Mouse (Mus musculus): ENCODE measurements around the gene Lcmt2. TPM values are rescaled to one million over a fixed set of nuclear protein-coding genes. Genes with fewer than 3 reads are reported as not detected.

Gene Lcmt2
- total and polyA plus RNA-seq, 3 experiments: 6.2 to 11.5 (median 10.8) TPM

DNA sequence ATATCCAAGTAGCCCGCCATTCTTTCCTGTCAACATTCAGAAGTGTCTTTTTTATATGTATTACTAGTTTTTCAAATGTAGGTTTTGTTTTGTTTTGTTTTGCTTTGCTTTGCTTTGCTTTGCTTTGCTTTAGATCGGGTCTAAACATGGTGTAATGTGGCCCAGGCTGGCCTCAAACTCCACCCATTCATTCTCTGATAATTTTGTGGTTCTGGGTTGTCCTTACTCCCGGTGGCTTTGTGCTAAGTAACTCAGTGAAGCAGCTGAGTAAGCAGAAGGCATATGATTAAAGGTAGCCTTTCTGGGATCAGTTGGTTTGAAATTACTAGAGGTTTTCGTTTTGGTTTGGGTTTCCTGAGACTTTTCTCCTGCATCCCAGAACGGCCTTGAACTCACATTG is 9.2 kb upstream of the Lcmt2 start:
- 84% methylated on average over 5 of the region's 5 CpGs for WGBS
- H3K79me2 ChIP-seq (replicated peaks; ENCODE audit: control insufficient read depth, insufficient read depth, low read length): no peaks in the 10 kb centered on the region
- H3K4me3 ChIP-seq: no peak overlapping the region
- no peak for TF ChIP-seq POLR2A (IDR thresholded peaks at IDR 0.05; ENCODE audit: insufficient read depth, low read depth, low read length)
- no peak for TF ChIP-seq CTCF (IDR thresholded peaks at IDR 0.05)
- TF ChIP-seq EP300 (IDR thresholded peaks at IDR 0.05; ENCODE audit: insufficient read depth, low read depth, low read length): no peak
- H3K36me3 ChIP-seq (ENCODE audit: control insufficient read depth, insufficient read depth, low read length): peaks cover 2% of the 10 kb centered on the region
- intact Hi-C loops (cut with DNase I): no loop called here
- no peak overlapping the region for H3K9ac ChIP-seq (ENCODE audit: low read depth, low read length)
- no peaks in the 10 kb centered on the region for H3K27me3 ChIP-seq (ENCODE audit: control insufficient read depth, insufficient read depth, low read length)
- H3K4me1 ChIP-seq (ENCODE audit: control insufficient read depth, insufficient read depth, low read length): no peaks in the 10 kb centered on the region
- DNase-seq: no peak
- no peak overlapping the region for H3K27ac ChIP-seq

- intact Hi-C loops (cut with DNase I): no loop called here
Observed at GRCm38 (mm10) chr2:121142415-121142814, 2.0 kb upstream of the Lcmt2 start.

DNA sequence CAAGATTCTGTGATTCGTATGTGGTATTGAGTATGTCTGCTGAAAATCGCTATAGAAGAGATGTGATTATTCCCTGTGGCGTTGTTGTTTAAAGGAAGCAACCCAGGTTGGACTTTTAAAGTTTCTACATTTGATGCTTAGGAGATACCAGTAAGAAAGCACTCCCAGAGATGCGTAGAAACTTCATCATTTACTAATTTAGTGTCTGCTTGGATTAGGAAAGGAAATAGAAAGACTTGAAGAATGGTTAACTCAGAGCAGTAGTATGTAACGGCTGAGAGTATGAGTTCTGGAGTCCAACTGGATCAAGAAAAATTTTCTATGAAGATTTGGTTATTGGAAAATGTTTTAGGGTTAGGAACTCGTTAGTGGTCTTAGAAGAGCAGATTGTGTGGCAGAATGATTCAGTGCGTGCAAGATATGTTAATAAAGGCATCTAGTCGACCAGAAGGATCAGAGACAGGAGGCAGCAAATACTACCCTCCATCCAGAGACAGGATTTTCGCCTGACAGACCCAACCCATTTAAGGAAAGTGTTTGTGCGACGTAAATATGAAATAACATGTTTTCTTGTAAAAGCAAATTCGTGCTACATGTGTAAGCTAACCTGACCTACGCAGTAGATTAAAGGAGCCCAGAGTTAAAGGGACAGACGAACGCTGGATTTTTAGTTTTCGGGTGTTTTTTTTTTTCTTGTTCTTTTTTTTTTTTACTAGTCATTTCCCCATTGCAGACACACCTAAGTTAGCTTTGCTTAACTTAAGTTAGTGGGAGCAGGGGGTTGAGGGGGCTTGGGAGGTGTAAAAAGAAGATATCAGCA is 973 bp upstream of the Lcmt2 start:
- Histone ChIP-seq H3K4me1 (ENCODE audit: control insufficient read depth, insufficient read depth, low read length) (peaks cover 9% of the 10 kb centered on the region), H3K27me3 (ENCODE audit: control insufficient read depth, insufficient read depth, low read length) (no peaks in the 10 kb centered on the region), H3K27ac (peak overlapping the region; percentile 99), H3K9ac (ENCODE audit: low read depth, low read length) (peak overlapping the region; percentile 82; the same call in 1 of the 2 replicates), H3K79me2 (replicated peaks; ENCODE audit: control insufficient read depth, insufficient read depth, low read length) (no peaks in the 10 kb centered on the region), H3K4me3 (peak overlapping the region; percentile 88), H3K36me3 (ENCODE audit: control insufficient read depth, insufficient read depth, low read length) (peaks cover 17% of the 10 kb centered on the region)
- no peak for DNase-seq
- TF ChIP-seq EP300 (IDR thresholded peaks at IDR 0.05; ENCODE audit: insufficient read depth, low read depth, low read length) (no peak), CTCF (IDR thresholded peaks at IDR 0.05) (no peak), POLR2A (IDR thresholded peaks at IDR 0.05; ENCODE audit: insufficient read depth, low read depth, low read length) (no peak)
- WGBS: 65% methylated on average over 16 of the region's 16 CpGs
- intact Hi-C loops (cut with DNase I): no loop called here

More at GRCm38 (mm10) chr2:121142415-121142814, 2.0 kb upstream of the Lcmt2 start:
- Histone ChIP-seq H3K79me2 (replicated peaks; ENCODE audit: control insufficient read depth, insufficient read depth, low read length) (no peaks in the 10 kb centered on the region), H3K27me3 (ENCODE audit: control insufficient read depth, insufficient read depth, low read length) (no peaks in the 10 kb centered on the region), H3K4me1 (ENCODE audit: control insufficient read depth, insufficient read depth, low read length) (peaks cover 8% of the 10 kb centered on the region), H3K9ac (ENCODE audit: low read depth, low read length) (no peak overlapping the region), H3K36me3 (ENCODE audit: control insufficient read depth, insufficient read depth, low read length) (peaks cover 16% of the 10 kb centered on the region), H3K27ac (no peak overlapping the region), H3K4me3 (no peak overlapping the region)
- TF ChIP-seq CTCF (IDR thresholded peaks at IDR 0.05) (no peak), POLR2A (IDR thresholded peaks at IDR 0.05; ENCODE audit: insufficient read depth, low read depth, low read length) (no peak), EP300 (IDR thresholded peaks at IDR 0.05; ENCODE audit: insufficient read depth, low read depth, low read length) (no peak)
- DNase-seq: no peak
- 66% methylated on average over 2 of the region's 2 CpGs for WGBS

DNA sequence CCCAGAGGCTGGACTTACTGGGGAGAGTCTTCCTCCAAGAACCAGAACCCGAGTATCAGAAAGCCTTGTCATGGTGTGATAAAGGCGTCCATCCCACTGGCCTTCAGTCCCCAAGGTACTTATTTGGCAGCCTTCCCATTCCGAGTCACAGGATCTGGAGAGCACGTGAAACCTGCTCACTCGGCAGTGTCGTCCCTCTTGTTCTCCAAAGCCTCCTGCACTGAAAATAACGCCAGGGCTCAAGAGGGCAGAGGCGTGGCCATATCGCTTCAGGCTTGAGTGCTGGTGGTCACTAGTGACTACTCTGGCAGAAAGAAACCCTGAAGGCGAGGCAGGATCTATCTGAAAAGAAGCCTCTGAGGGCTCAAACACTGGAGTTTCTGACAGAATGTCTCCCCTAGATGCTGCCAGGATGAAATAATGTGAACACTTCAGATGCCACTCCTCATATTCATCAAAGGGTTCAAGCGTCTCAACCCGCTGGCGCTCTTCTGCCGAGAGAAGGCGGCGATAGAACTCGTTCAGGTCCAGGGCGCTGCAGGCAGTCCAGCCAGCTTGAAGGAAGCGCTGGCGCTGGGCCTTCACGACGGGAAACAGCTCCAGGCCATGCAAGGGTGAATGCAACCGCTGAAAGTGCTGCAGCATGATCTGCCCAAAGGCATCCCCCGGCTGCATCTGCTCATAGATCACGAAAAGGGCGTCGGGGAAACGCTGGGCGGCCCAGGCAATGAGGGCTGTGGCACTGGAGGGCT is 1.0 kb downstream of the Lcmt2 start:
- WGBS: 9% methylated on average over 29 of the region's 29 CpGs
- TF ChIP-seq CTCF (IDR thresholded peaks at IDR 0.05) (no peak), EP300 (IDR thresholded peaks at IDR 0.05; ENCODE audit: insufficient read depth, low read depth, low read length) (peak; percentile 64; the same call in 1 of the 2 replicates), POLR2A (IDR thresholded peaks at IDR 0.05; ENCODE audit: insufficient read depth, low read depth, low read length) (peak; percentile 37; the same call in 1 of the 2 replicates)
- H3K79me2 ChIP-seq (replicated peaks; ENCODE audit: control insufficient read depth, insufficient read depth, low read length): no peaks in the 10 kb centered on the region
- H3K4me3 ChIP-seq: peak overlapping the region; percentile 88
- H3K27me3 ChIP-seq (ENCODE audit: control insufficient read depth, insufficient read depth, low read length): no peaks in the 10 kb centered on the region
- peak overlapping the region; percentile 99 for H3K27ac ChIP-seq
- intact Hi-C loops (cut with DNase I): loop anchor here (1.0 kb wide), 1 partner anchor 31 kb away; the partner anchor contains the start of gene Tubgcp4
- peak overlapping the region; percentile 82 for H3K9ac ChIP-seq (ENCODE audit: low read depth, low read length)
- DNase-seq: peak; percentile 58 to 70
- peaks cover 17% of the 10 kb centered on the region for H3K36me3 ChIP-seq (ENCODE audit: control insufficient read depth, insufficient read depth, low read length)
- peaks cover 9% of the 10 kb centered on the region for H3K4me1 ChIP-seq (ENCODE audit: control insufficient read depth, insufficient read depth, low read length)

- WGBS: 96% methylated on average over 4 of the region's 4 CpGs
- Histone ChIP-seq H3K4me1 (ENCODE audit: control insufficient read depth, insufficient read depth, low read length) (peaks cover 9% of the 10 kb centered on the region), H3K79me2 (replicated peaks; ENCODE audit: control insufficient read depth, insufficient read depth, low read length) (no peaks in the 10 kb centered on the region)
Observed at GRCm38 (mm10) chr2:121137371-121137770, 3.1 kb downstream of the Lcmt2 start.

More at GRCm38 (mm10) chr2:121137371-121137770, 3.1 kb downstream of the Lcmt2 start:
- intact Hi-C loops (cut with DNase I): no loop called here
- Histone ChIP-seq H3K27me3 (ENCODE audit: control insufficient read depth, insufficient read depth, low read length) (no peaks in the 10 kb centered on the region), H3K4me3 (no peak overlapping the region), H3K27ac (no peak overlapping the region), H3K9ac (ENCODE audit: low read depth, low read length) (no peak overlapping the region), H3K36me3 (ENCODE audit: control insufficient read depth, insufficient read depth, low read length) (peaks cover 17% of the 10 kb centered on the region)
- TF ChIP-seq POLR2A (IDR thresholded peaks at IDR 0.05; ENCODE audit: insufficient read depth, low read depth, low read length) (no peak), CTCF (IDR thresholded peaks at IDR 0.05) (peak; percentile 30; the same call in 1 of the 2 replicates), EP300 (IDR thresholded peaks at IDR 0.05; ENCODE audit: insufficient read depth, low read depth, low read length) (no peak)
- no peak for DNase-seq

Data from heart, adult 2 months (tissue).